Mouse (Mus musculus): ENCODE measurements around the gene Syce1.

GRCm38 (mm10) chr7:140822731-140823130, 35.1 kb upstream of the Syce1 start:
- TF ChIP-seq CTCF (IDR thresholded peaks at IDR 0.05; ENCODE audit: borderline replicate concordance, insufficient read depth, low read depth, low read length) (no peak), POLR2A (IDR thresholded peaks at IDR 0.05; ENCODE audit: borderline replicate concordance, insufficient read depth, low read length) (no peak)

Measured in cerebellum, adult 2 months (tissue).